Mouse (Mus musculus) G1E (cell line): ENCODE results near the gene Snx10.

Source experiments
- CTCF ChIP-seq: IDR thresholded peaks from 2 replicates; pipeline ENCODE4 v1.5.1; 2012; ENCODE audit warnings: low read depth, low read length, inconsistent platforms, mixed read lengths
- GATA1 ChIP-seq: IDR thresholded peaks from 2 replicates; pipeline ENCODE4 v1.6.1; 2012; ENCODE audit warnings: borderline replicate concordance, low read length, inconsistent platforms, mixed read lengths
- TAL1 ChIP-seq: conservative IDR thresholded peaks from 2 replicates; pipeline ENCODE4 v1.6.1; 2012; ENCODE audit warnings: low read depth, low read length, inconsistent platforms, mixed read lengths

GRCm38 (mm10) chr6:51513745-51514144 lies 10.0 kb upstream of the Snx10 start:
- no peak for TF ChIP-seq CTCF
- TF ChIP-seq GATA1 = no peak
- TF ChIP-seq TAL1 = no peak
